Mouse (Mus musculus): ENCODE results near the gene Plcl2.

DNA sequence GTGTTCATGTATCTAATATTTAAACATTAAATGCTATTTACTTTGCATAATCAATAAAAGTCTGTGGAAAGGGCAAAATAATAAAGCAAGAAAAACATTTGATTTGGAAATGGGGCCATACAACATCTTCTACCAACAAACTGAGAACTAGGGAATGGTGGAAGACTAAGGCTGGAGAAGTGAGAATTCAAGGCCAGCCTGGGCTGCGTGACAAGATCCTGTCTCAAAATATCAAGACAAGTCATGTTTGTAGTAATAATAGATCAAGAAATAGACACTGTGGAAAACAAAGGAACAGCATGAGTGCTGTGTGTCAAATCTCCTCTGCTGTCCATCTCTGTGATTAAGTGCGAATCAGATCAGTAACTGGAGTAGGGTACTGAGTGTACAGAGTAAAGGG lies 20.3 kb upstream of the Plcl2 start:
- TF ChIP-seq POLR2A (IDR thresholded peaks at IDR 0.05; ENCODE audit: insufficient read depth, low read length) (no peak), CTCF (IDR thresholded peaks at IDR 0.05; ENCODE audit: low read depth, low read length) (no peak)
